27 mouse cellular contexts compared by ENCODE assay signal in genomic region chr7:66365411-66365810, GRCm38 (mm10). TPM values are rescaled to one million over a fixed set of nuclear protein-coding genes. Genes with fewer than 3 reads are reported as not detected.
DNase-seq lines count a peak whose midpoint lies in the region; ATAC-seq and TF ChIP-seq lines count a peak whose summit lies in the region.
"Had no signal": no experiment of that assay in that cellular context is flagged by ENCODE, and none has a peak within 500 bp of the region (broad histone marks: within the 10 kb centered on the region; RNA-seq: fewer than 3 reads in every experiment).

No protein-coding gene starts in this region.

- peaks cover 12% of the 10 kb centered on the region; the same call in 1 of the 2 replicates for H3K4me1 ChIP-seq in intestine, embryonic 15.5 days (replicated peaks)
- peaks cover 9% of the 10 kb centered on the region for H3K4me1 ChIP-seq in intestine, embryonic 16.5 days (ENCODE audit: control insufficient read depth, insufficient read depth, low read length)
- peaks cover 19% of the 10 kb centered on the region for H3K4me1 ChIP-seq in lung, embryonic 16.5 days (replicated peaks; ENCODE audit: control insufficient read depth, insufficient read depth, low read length)
- H3K4me1 ChIP-seq: forebrain, embryonic 12.5 days; midbrain, embryonic 12.5 days; neural tube, embryonic 13.5 days had no signal

- no peak overlapping the region for H3ac ChIP-seq in myocyte (ENCODE audit: control insufficient read depth, insufficient read length)

- no peak overlapping the region for H3K4me2 ChIP-seq in intestine, embryonic 15.5 days (replicated peaks)
- H3K4me2 ChIP-seq in intestine, embryonic 16.5 days (ENCODE audit: low read depth, low read length), result no peak overlapping the region
- H3K4me2 ChIP-seq in lung, embryonic 16.5 days (ENCODE audit: low read depth, low read length), result no peak overlapping the region
- peak overlapping the region; percentile 72 for H3K4me2 ChIP-seq in myocyte (ENCODE audit: low read depth)
- H3K4me2 ChIP-seq: forebrain, embryonic 12.5 days; limb, embryonic 12.5 days; midbrain, embryonic 12.5 days; neural tube, embryonic 13.5 days; stomach, embryonic 15.5 days had no signal

- peak overlapping the region; percentile 71 for H3K27ac ChIP-seq in gastrocnemius, adult 2 months
- H3K27ac ChIP-seq in intestine, embryonic 15.5 days, result 0 out of 2 replicates have a peak overlapping the region, but pooled peaks have one; percentile 36
- no peak overlapping the region; the same call in 1 of the 2 replicates for H3K27ac ChIP-seq in intestine, embryonic 16.5 days (ENCODE audit: low read length)
- H3K27ac ChIP-seq in lung, embryonic 16.5 days (ENCODE audit: low read length), result peak overlapping the region; percentile 19; the same call in 1 of the 2 replicates
- no peak overlapping the region for H3K27ac ChIP-seq in left cerebral cortex, adult 2 months
- H3K27ac ChIP-seq: forebrain, embryonic 12.5 days; limb, embryonic 12.5 days; midbrain, embryonic 12.5 days; neural tube, embryonic 13.5 days; stomach, embryonic 15.5 days had no signal

- H3K9ac ChIP-seq in intestine, embryonic 15.5 days, result no peak overlapping the region
- H3K9ac ChIP-seq in intestine, embryonic 16.5 days (ENCODE audit: low read depth, low read length), result no peak overlapping the region
- H3K9ac ChIP-seq in lung, embryonic 16.5 days (ENCODE audit: low read length), result no peak overlapping the region
- H3K9ac ChIP-seq: forebrain, embryonic 12.5 days; limb, embryonic 12.5 days; midbrain, embryonic 12.5 days; neural tube, embryonic 13.5 days; stomach, embryonic 15.5 days had no signal

- intact Hi-C loops in gastrocnemius, adult 2 months (cut with DNase I), result no loop called here
- intact Hi-C loops in gastrocnemius, postnatal 14 days (cut with DNase I; ENCODE audit: low total_unique reads), result no loop called here
- intact Hi-C loops in left cerebral cortex, adult 2 months (cut with DNase I), result no loop called here

- H3K4me3 ChIP-seq in gastrocnemius, adult 2 months, result no peak overlapping the region
- H3K4me3 ChIP-seq in intestine, embryonic 15.5 days (replicated peaks), result no peak overlapping the region
- H3K4me3 ChIP-seq in intestine, embryonic 16.5 days (ENCODE audit: low read length), result no peak overlapping the region
- H3K4me3 ChIP-seq in lung, embryonic 16.5 days (ENCODE audit: low read length), result no peak overlapping the region
- H3K4me3 ChIP-seq in myocyte, result no peak overlapping the region
- no peak overlapping the region for H3K4me3 ChIP-seq in left cerebral cortex, adult 2 months
- H3K4me3 ChIP-seq: forebrain, embryonic 12.5 days; limb, embryonic 12.5 days; midbrain, embryonic 12.5 days; neural tube, embryonic 13.5 days; stomach, embryonic 15.5 days had no signal

- no peak for ATAC-seq in intestine, embryonic 15.5 days
- no peak for ATAC-seq in intestine, embryonic 16.5 days
- no peak for ATAC-seq in lung, embryonic 16.5 days (ENCODE audit: low read depth)

- H3K36me3 ChIP-seq in intestine, embryonic 15.5 days, result peaks cover 5% of the 10 kb centered on the region; the same call in 1 of the 2 replicates
- peaks cover 2% of the 10 kb centered on the region for H3K36me3 ChIP-seq in intestine, embryonic 16.5 days (ENCODE audit: control insufficient read depth, insufficient read depth, low read length)
- H3K36me3 ChIP-seq in lung, embryonic 16.5 days (ENCODE audit: control insufficient read depth, insufficient read depth, low read length), result peaks cover 4% of the 10 kb centered on the region
- H3K36me3 ChIP-seq in myocyte (ENCODE audit: control insufficient read depth, insufficient read depth), result peaks cover 5% of the 10 kb centered on the region
- H3K36me3 ChIP-seq: forebrain, embryonic 12.5 days; midbrain, embryonic 12.5 days; neural tube, embryonic 13.5 days had no signal

- TF ChIP-seq POLR2A in myocyte (IDR thresholded peaks at IDR 0.05; ENCODE audit: insufficient read length, low read depth), result no peak

- 63% methylated on average over 2 of the region's 2 CpGs for WGBS in intestine, embryonic 15.5 days
- WGBS in intestine, embryonic 16.5 days, result 66% methylated on average over 2 of the region's 2 CpGs
- 67% methylated on average over 2 of the region's 2 CpGs for WGBS in lung, embryonic 16.5 days

- TF ChIP-seq CTCF in gastrocnemius, adult 2 months (IDR thresholded peaks at IDR 0.05), result no peak
- no peak for TF ChIP-seq CTCF in left cerebral cortex, adult 2 months (IDR thresholded peaks at IDR 0.05)

- no peak for DNase-seq in gastrocnemius, adult 2 months
- no peak for DNase-seq in gastrocnemius, postnatal 14 days
- DNase-seq in lung, postnatal 25 days (ENCODE audit: low spot score), result no peak
- DNase-seq in left cerebral cortex, adult 2 months (ENCODE audit: extremely low spot score in 1 of 2, low spot score in 2 of 2), result no peak
- DNase-seq: adrenal gland, postnatal 25 days; cerebellum, adult 11-12 months; cerebellum, postnatal 25 days; gastrocnemius, postnatal 10 days; layer of hippocampus, adult 9-11 months; right cerebral cortex, adult 18-20 months; thymus, adult 2 months had no signal

- no peaks in the 10 kb centered on the region for H3K27me3 ChIP-seq in intestine, embryonic 15.5 days (replicated peaks)
- H3K27me3 ChIP-seq in intestine, embryonic 16.5 days (replicated peaks; ENCODE audit: control insufficient read depth, insufficient read depth, low read length), result no peaks in the 10 kb centered on the region
- H3K27me3 ChIP-seq in lung, embryonic 16.5 days (ENCODE audit: control insufficient read depth, insufficient read depth, low read depth, low read length), result no peaks in the 10 kb centered on the region
- no peaks in the 10 kb centered on the region for H3K27me3 ChIP-seq in myocyte (ENCODE audit: control insufficient read depth, insufficient read depth, insufficient read length)
- H3K27me3 ChIP-seq: CH12.LX; forebrain, embryonic 12.5 days; limb, embryonic 12.5 days; midbrain, embryonic 12.5 days; neural tube, embryonic 13.5 days; stomach, embryonic 15.5 days had no signal

- H3K79me2 ChIP-seq in myocyte (ENCODE audit: control insufficient read depth, insufficient read depth), result peaks cover 34% of the 10 kb centered on the region

- H3K9me3 ChIP-seq in intestine, embryonic 15.5 days, result peaks cover 7% of the 10 kb centered on the region; the same call in 1 of the 2 replicates
- peaks cover 10% of the 10 kb centered on the region; the same call in 1 of the 2 replicates for H3K9me3 ChIP-seq in intestine, embryonic 16.5 days (ENCODE audit: control insufficient read depth, low read length)
- peaks cover 17% of the 10 kb centered on the region for H3K9me3 ChIP-seq in lung, embryonic 16.5 days (ENCODE audit: control insufficient read depth, low read length)
- H3K9me3 ChIP-seq: forebrain, embryonic 12.5 days had no signal

TF ChIP-seq in myocyte, 11 proteins besides CTCF, POLR2A, EP300 and RAD21:
- TF ChIP-seq CEBPB (IDR thresholded peaks at IDR 0.05; ENCODE audit: insufficient read depth, poor library complexity, severe bottlenecking), result no peak
- no peak for TF ChIP-seq MYOD1 (IDR thresholded peaks at IDR 0.05; ENCODE audit: control insufficient read depth in 1 of 3, insufficient read length in 2 of 3, low read depth in 2 of 3)
- TF ChIP-seq POLR2AphosphoS2 (IDR thresholded peaks at IDR 0.05; ENCODE audit: insufficient read length, low read depth), result no peak

RNA-seq across cellular contexts. Expression of gene Gm10974, which starts 0.3 kb away (rescaled TPM):
- not detected for total RNA-seq in gastrocnemius, adult 2 months (2021)
- not detected for total RNA-seq in gastrocnemius, postnatal 14 days (2021)
- polyA plus RNA-seq in intestine, embryonic 15.5 days (2015; fragmentation: Nextera tagmentation; extraction: Ambion mirVana), result not detected in 2 replicates
- not detected in 2 replicates for polyA plus RNA-seq in intestine, embryonic 16.5 days (2015; fragmentation: Nextera tagmentation; extraction: Ambion mirVana)
- polyA plus RNA-seq in lung, embryonic 16.5 days (2015; fragmentation: Nextera tagmentation; extraction: Ambion mirVana), result not detected in 2 replicates
- not detected for polyA plus RNA-seq in myocyte (2012; fragmentation: generic; extraction: Trizol)
- not detected for total RNA-seq in left cerebral cortex, adult 2 months (2021)
- total RNA-seq: adrenal gland, postnatal 25 days; CH12.LX; gastrocnemius, postnatal 10 days; MEL had no signal
- polyA plus RNA-seq: forebrain, embryonic 12.5 days; heart, embryonic 14.5 days; hindbrain, embryonic 11.5 days; limb, embryonic 12.5 days; liver, embryonic 16.5 days; midbrain, embryonic 12.5 days; neural tube, embryonic 13.5 days; spleen, adult 2 months; stomach, embryonic 15.5 days; thymus, adult 2 months; urinary bladder, adult 2 months had no signal

RNA-seq across cellular contexts. Expression of gene Lrrk1, which starts 22.7 kb away (rescaled TPM):
- total RNA-seq in gastrocnemius, adult 2 months (2021), result 1 to 10 TPM; 3.0 to 6.4 TPM
- total RNA-seq in gastrocnemius, postnatal 14 days (2021), result 1 to 10 TPM; 4.8 to 6.9 TPM
- 15.7 and 16.9 TPM in 2 replicates for polyA plus RNA-seq in intestine, embryonic 15.5 days (2015; fragmentation: Nextera tagmentation; extraction: Ambion mirVana)
- polyA plus RNA-seq in intestine, embryonic 16.5 days (2015; fragmentation: Nextera tagmentation; extraction: Ambion mirVana), result 15.4 and 16.6 TPM in 2 replicates
- 29.3 and 30.5 TPM in 2 replicates for polyA plus RNA-seq in lung, embryonic 16.5 days (2015; fragmentation: Nextera tagmentation; extraction: Ambion mirVana)
- polyA plus RNA-seq in myocyte (2012; fragmentation: generic; extraction: Trizol), result 24.8 TPM
- total RNA-seq in left cerebral cortex, adult 2 months (2021), result 1 to 10 TPM; 4.4 TPM

Comparison
In these comparisons a context has a peak if more than half of its experiments do, and no peak if none do; other contexts are left out.
1. H3K27ac ChIP-seq: peak in gastrocnemius, adult 2 months (single experiment), intestine, embryonic 15.5 days (single experiment) and lung, embryonic 16.5 days (single experiment); none in intestine, embryonic 16.5 days (single experiment) and left cerebral cortex, adult 2 months (single experiment).